Mouse (Mus musculus) liver, postnatal 0 days (tissue): ENCODE results near the gene Tdo2.

Source experiments
- CTCF ChIP-seq: sonication (generic); IDR thresholded peaks from 2 replicates; pipeline ENCODE4 v1.5.1; 2016; ENCODE audit warnings: antibody characterized with exemption, low read depth
- EP300 ChIP-seq: IDR thresholded peaks from 2 replicates; pipeline ENCODE4 v1.6.1; 2016; ENCODE audit warnings: antibody characterized with exemption, low read depth, mild to moderate bottlenecking

DNA sequence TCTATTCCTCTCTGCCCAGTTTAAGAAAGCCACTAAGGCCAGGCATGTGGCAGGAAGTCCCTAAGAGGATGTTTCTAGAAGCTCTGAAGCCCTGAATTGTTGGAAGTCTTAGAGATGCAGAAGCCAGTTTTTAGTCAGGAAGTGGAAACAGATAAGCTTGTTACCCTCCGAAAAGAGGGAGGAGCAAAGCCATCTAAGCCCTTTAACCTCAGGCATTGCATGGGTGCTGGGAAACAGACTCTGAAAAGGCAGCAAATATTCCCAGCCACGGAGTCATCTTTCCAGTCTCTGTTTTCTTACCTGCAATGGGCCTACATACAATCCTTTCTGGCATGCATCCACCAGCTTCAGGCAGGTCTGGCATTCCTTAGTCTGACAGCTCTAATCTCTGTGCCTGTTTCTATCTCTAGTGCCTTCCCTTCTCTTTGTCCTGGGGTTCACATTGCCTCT is 13.7 kb upstream of the Tdo2 start:
- TF ChIP-seq CTCF (no peak), EP300 (no peak)
